Mouse (Mus musculus) CH12.LX (cell line): ENCODE data around the gene Dgkg.
A peak's percentile ranks its signal among the peaks of the same experiment; 100 is the strongest.

Experiments used
- BHLHE40 ChIP-seq: IDR thresholded peaks from 2 replicates; pipeline ENCODE4 v1.6.1; 2011; ENCODE audit warnings: mild to moderate bottlenecking, low read depth, low read length, improper control_type of control experiment
- CTCF ChIP-seq, 2 experiments: IDR thresholded peaks in 1 of 2; conservative IDR thresholded peaks in 1 of 2; 2 replicates each; pipeline ENCODE4 v1.5.1; 2011 to 2012; ENCODE audit warnings: low read depth in 2 of 2, low read length in 2 of 2, improper control_type of control experiment in 1 of 2, inconsistent platforms in 1 of 2, mild to moderate bottlenecking in 1 of 2, moderate library complexity in 1 of 2
- E2F4 ChIP-seq: IDR thresholded peaks from 2 replicates; pipeline ENCODE4 v1.6.1; 2011; ENCODE audit warnings: low read depth, low read length, improper control_type of control experiment; ENCODE audit not compliant: insufficient replicate concordance
- MAFK ChIP-seq: IDR thresholded peaks from 2 replicates; pipeline ENCODE4 v1.6.1; 2011; ENCODE audit warnings: low read length, improper control_type of control experiment; ENCODE audit not compliant: insufficient replicate concordance
- MAZ ChIP-seq: IDR thresholded peaks from 2 replicates; pipeline ENCODE4 v1.6.1; 2012; ENCODE audit warnings: low read depth, mild to moderate bottlenecking, inconsistent platforms, low read length, improper control_type of control experiment, moderate library complexity
- NELFE ChIP-seq: IDR thresholded peaks from 2 replicates; pipeline ENCODE4 v1.6.1; 2011; ENCODE audit warnings: low read depth, low read length, improper control_type of control experiment
- PAX5 ChIP-seq: IDR thresholded peaks from 2 replicates; pipeline ENCODE4 v1.6.1; 2012; ENCODE audit warnings: low read length, inconsistent platforms, mixed read lengths
- POLR2AphosphoS2 ChIP-seq: IDR thresholded peaks from 2 replicates; pipeline ENCODE4 v1.6.1; 2011; ENCODE audit warnings: low read depth, low read length, improper control_type of control experiment
- ZNF384 ChIP-seq: IDR thresholded peaks from 2 replicates; pipeline ENCODE4 v1.6.1; 2012; ENCODE audit warnings: low read depth, low read length, improper control_type of control experiment, inconsistent platforms

- no peak for TF ChIP-seq POLR2AphosphoS2
- TF ChIP-seq PAX5: no peak
- TF ChIP-seq MAZ: no peak
- TF ChIP-seq E2F4: no peak
- TF ChIP-seq CTCF (conservative IDR thresholded peaks at IDR 0.05 in 1 of 2, IDR thresholded peaks at IDR 0.05 in 1 of 2; ENCODE audit: low read depth in 2 of 2, low read length in 2 of 2): no peak
- TF ChIP-seq NELFE: no peak
- TF ChIP-seq ZNF384: no peak
- TF ChIP-seq BHLHE40: peak; percentile 26; the same call in 1 of the 2 replicates
- no peak for TF ChIP-seq MAFK
These were observed 13.6 kb downstream of the Dgkg start for GRCm38 (mm10) chr16:22643460-22643859.
